ENCODE assay signal across 8 mouse cellular contexts in the genomic region with DNA sequence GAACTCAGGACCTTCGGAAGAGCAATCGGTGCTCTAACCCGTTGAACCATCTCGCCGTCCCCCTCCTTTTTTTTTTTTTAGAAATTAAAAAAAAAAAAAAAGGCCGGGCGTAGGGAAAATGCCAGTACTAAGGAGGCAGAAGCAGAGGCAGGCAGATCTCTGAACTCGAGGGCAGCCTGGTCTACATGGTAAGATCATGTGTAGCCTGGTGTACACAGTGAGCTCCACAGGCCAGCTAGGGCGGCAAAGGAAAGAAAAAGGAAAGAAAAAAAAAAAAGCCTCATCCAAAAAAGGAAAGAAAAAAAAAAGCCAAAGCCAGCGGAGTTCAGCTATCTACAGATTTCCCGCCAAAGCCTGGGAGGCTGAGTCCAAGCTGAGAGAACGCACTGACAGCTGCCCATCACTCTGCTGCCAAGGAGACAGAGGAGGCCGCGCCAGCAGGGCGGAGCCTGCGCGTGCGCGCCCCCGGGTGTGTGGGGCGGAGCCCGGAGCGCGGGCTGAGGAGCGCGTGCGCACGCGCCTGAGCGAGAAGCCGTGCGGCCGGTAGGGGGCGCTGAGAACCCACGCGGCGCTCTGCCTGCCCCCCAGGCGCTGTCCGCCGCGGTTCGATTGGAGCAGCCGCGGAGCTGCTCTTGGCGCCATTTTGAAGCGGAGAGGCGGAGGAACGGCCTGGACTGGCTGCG. TPM values are rescaled to one million over a fixed set of nuclear protein-coding genes. Genes with fewer than 3 reads are reported as not detected.
A peak's percentile ranks its signal among the peaks of the same experiment; 100 is the strongest.
DNase-seq lines count a peak whose midpoint lies in the region; ATAC-seq lines count a peak whose summit lies in the region.

A gene (plus strand): TSS at position 587 of the 683 bp plus-strand sequence.

- ATAC-seq in inflammation-experienced regulatory T-cells, adult 6 months: peak; percentile 92
- peak; percentile 90 for ATAC-seq in megakaryocyte-erythroid progenitor cell, adult 5-6 weeks (replicated peaks; ENCODE audit: low FRiP score, low TSS enrichment, poor library complexity, severe bottlenecking)

- peak; percentile 96 to 97 for DNase-seq in adrenal gland, adult (ENCODE audit: inconsistent age in 2 of 2, low spot score in 1 of 2)
- peak; percentile 95 for DNase-seq in embryo, embryonic 10.5 days (ENCODE audit: low spot score)
- peak; percentile 94 for DNase-seq in gastrocnemius, postnatal 14 days
- DNase-seq in left cerebral cortex, postnatal 10 days (ENCODE audit: extremely low spot score in 1 of 2, low spot score in 2 of 2): peak; percentile 88 to 96
- DNase-seq in right cerebral cortex, postnatal 25 days: peak; percentile 95
- DNase-seq in urinary bladder, postnatal 4 days (ENCODE audit: low spot score in 2 of 2): peak; percentile 93 to 94

- intact Hi-C loops in gastrocnemius, postnatal 14 days (cut with DNase I; ENCODE audit: low total_unique reads): no loop called here
- intact Hi-C loops in left cerebral cortex, postnatal 10 days (cut with DNase I): no loop called here

RNA-seq across cellular contexts. Expression of the gene that starts here (rescaled TPM):
- total RNA-seq in gastrocnemius, postnatal 14 days (2021): 10 to 100 TPM; 16.6 to 19.2 TPM
- polyA plus RNA-seq in inflammation-experienced regulatory T-cells, adult 6 months (2017; shearing (Covaris generic)): 10 to 100 TPM; 20.5 to 23.7 (median 23.3) TPM
- total RNA-seq in left cerebral cortex, postnatal 10 days (2021): 10 to 100 TPM; 72.6 to 73.5 TPM
- total RNA-seq in megakaryocyte-erythroid progenitor cell, adult 5-6 weeks (2014; fragmentation: Nextera tagmentation): 57.2 and 57.4 TPM in 2 replicates
- total RNA-seq in megakaryocyte-erythroid progenitor cell, adult 5-6 weeks (2017): 30.0 and 36.7 TPM in 2 replicates

Comparison
In these comparisons a context has a peak if more than half of its experiments do, and no peak if none do; other contexts are left out.
1. Peak in every context shown above with its lines: DNase-seq and ATAC-seq.